Mouse (Mus musculus) heart, postnatal 0 days (tissue): Measurements from ENCODE around the gene Slc22a26.

Source experiments
- CTCF ChIP-seq: IDR thresholded peaks from 2 replicates; pipeline ENCODE4 v1.5.1; 2016; ENCODE audit warnings: antibody characterized with exemption, control low read depth, low read depth
- EP300 ChIP-seq: IDR thresholded peaks from 2 replicates; pipeline ENCODE4 v1.6.1; 2016; ENCODE audit warnings: antibody characterized with exemption, low read depth

- no peak for TF ChIP-seq EP300
- no peak for TF ChIP-seq CTCF
These were observed 36.9 kb downstream of the Slc22a26 start for GRCm38 (mm10) chr19:7765599-7765998.
